Mouse (Mus musculus): ENCODE data around the gene Ralgapa1. TPM values are rescaled to one million over a fixed set of nuclear protein-coding genes. Genes with fewer than 3 reads are reported as not detected.

Gene Ralgapa1
- polyA plus RNA-seq (2015; fragmentation: Nextera tagmentation; extraction: Ambion mirVana) = 16.1 and 16.7 TPM in 2 replicates

GRCm38 (mm10) chr12:55820661-55821314 is at the start of gene Ralgapa1:
Gene Ralgapa1 (minus strand): TSS chr12:55821167.
- no peaks in the 10 kb centered on the region for H3K27me3 ChIP-seq
- under 1% methylated on average over 64 of the region's 78 CpGs for WGBS
- no peaks in the 10 kb centered on the region for H3K36me3 ChIP-seq
- peaks cover 6% of the 10 kb centered on the region; the same call in 1 of the 2 replicates for H3K9me3 ChIP-seq
- H3K27ac ChIP-seq = peak within 1 kb of the TSS; percentile 94
- H3K4me2 ChIP-seq (replicated peaks) = peak within 1 kb of the TSS; percentile 75
- peak within 1 kb of the TSS; percentile 92 for H3K4me3 ChIP-seq
- peak; percentile 94 for ATAC-seq (ENCODE audit: low FRiP score, low read depth)
- H3K9ac ChIP-seq = peak within 1 kb of the TSS; percentile 92
- peaks cover 11% of the 10 kb centered on the region; the same call in 1 of the 2 replicates for H3K4me1 ChIP-seq

- Histone ChIP-seq H3K9me3 (peaks cover 15% of the 10 kb centered on the region), H3K4me3 (no peak overlapping the region), H3K27me3 (no peaks in the 10 kb centered on the region), H3K4me1 (no peaks in the 10 kb centered on the region), H3K36me3 (peaks cover 68% of the 10 kb centered on the region), H3K27ac (no peak overlapping the region), H3K9ac (no peak overlapping the region), H3K4me2 (replicated peaks) (no peak overlapping the region)
- 91% methylated on average over 5 of the region's 5 CpGs for WGBS
- no peak for ATAC-seq (ENCODE audit: low FRiP score, low read depth)
Measured at GRCm38 (mm10) chr12:55869622-55870322, 48.8 kb upstream of the Ralgapa1 start.

- peaks cover 79% of the 10 kb centered on the region for H3K36me3 ChIP-seq
- peaks cover 15% of the 10 kb centered on the region for H3K9me3 ChIP-seq
- no peak overlapping the region for H3K9ac ChIP-seq
- no peaks in the 10 kb centered on the region for H3K4me1 ChIP-seq
- WGBS = 96% methylated on average over 4 of the region's 4 CpGs
- H3K27ac ChIP-seq = no peak overlapping the region
- H3K27me3 ChIP-seq = no peaks in the 10 kb centered on the region
- H3K4me3 ChIP-seq = no peak overlapping the region
- no peak for ATAC-seq (ENCODE audit: low FRiP score, low read depth)
- no peak overlapping the region for H3K4me2 ChIP-seq (replicated peaks)
Measured at GRCm38 (mm10) chr12:55867738-55868137, 46.8 kb upstream of the Ralgapa1 start.

- Histone ChIP-seq H3K9me3 (peaks cover 13% of the 10 kb centered on the region), H3K27me3 (no peaks in the 10 kb centered on the region), H3K9ac (no peak overlapping the region), H3K36me3 (peaks cover 70% of the 10 kb centered on the region), H3K4me3 (no peak overlapping the region), H3K27ac (no peak overlapping the region), H3K4me1 (no peaks in the 10 kb centered on the region), H3K4me2 (replicated peaks) (no peak overlapping the region)
- no peak for ATAC-seq (ENCODE audit: low FRiP score, low read depth)
- 91% methylated on average over 7 of the region's 7 CpGs for WGBS
Measured at GRCm38 (mm10) chr12:55860631-55861030, 39.7 kb upstream of the Ralgapa1 start.

GRCm38 (mm10) chr12:55859409-55860349 is 38.7 kb upstream of the Ralgapa1 start:
- Histone ChIP-seq H3K27me3 (no peaks in the 10 kb centered on the region), H3K9ac (no peak overlapping the region), H3K9me3 (peaks cover 14% of the 10 kb centered on the region), H3K4me2 (replicated peaks) (no peak overlapping the region), H3K4me3 (no peak overlapping the region), H3K36me3 (peaks cover 70% of the 10 kb centered on the region), H3K27ac (no peak overlapping the region), H3K4me1 (no peaks in the 10 kb centered on the region)
- ATAC-seq (ENCODE audit: low FRiP score, low read depth) = no peak
- WGBS = 94% methylated on average over 17 of the region's 17 CpGs

- Histone ChIP-seq H3K9ac (no peak overlapping the region), H3K27ac (no peak overlapping the region), H3K4me1 (no peaks in the 10 kb centered on the region), H3K4me3 (no peak overlapping the region), H3K4me2 (replicated peaks) (no peak overlapping the region), H3K36me3 (peaks cover 51% of the 10 kb centered on the region), H3K27me3 (no peaks in the 10 kb centered on the region), H3K9me3 (peaks cover 5% of the 10 kb centered on the region)
- no peak for ATAC-seq (ENCODE audit: low FRiP score, low read depth)
Measured at GRCm38 (mm10) chr12:55850650-55851049, 29.7 kb upstream of the Ralgapa1 start.

GRCm38 (mm10) chr12:55847851-55848250 is 26.9 kb upstream of the Ralgapa1 start:
- WGBS = 96% methylated on average over 4 of the region's 4 CpGs
- Histone ChIP-seq H3K27me3 (no peaks in the 10 kb centered on the region), H3K4me2 (replicated peaks) (no peak overlapping the region), H3K4me1 (no peaks in the 10 kb centered on the region), H3K36me3 (peaks cover 49% of the 10 kb centered on the region), H3K27ac (no peak overlapping the region), H3K9me3 (peaks cover 3% of the 10 kb centered on the region; the same call in 1 of the 2 replicates), H3K9ac (no peak overlapping the region), H3K4me3 (no peak overlapping the region)
- no peak for ATAC-seq (ENCODE audit: low FRiP score, low read depth)

- no peak overlapping the region for H3K27ac ChIP-seq
- H3K4me2 ChIP-seq (replicated peaks) = no peak overlapping the region
- H3K27me3 ChIP-seq = no peaks in the 10 kb centered on the region
- peaks cover 52% of the 10 kb centered on the region for H3K36me3 ChIP-seq
- H3K4me3 ChIP-seq = no peak overlapping the region
- H3K9me3 ChIP-seq = peaks cover 3% of the 10 kb centered on the region; the same call in 1 of the 2 replicates
- no peak overlapping the region for H3K9ac ChIP-seq
- 65% methylated on average over 1 of the region's 1 CpGs for WGBS
- H3K4me1 ChIP-seq = no peaks in the 10 kb centered on the region
- ATAC-seq (ENCODE audit: low FRiP score, low read depth) = no peak
Measured at GRCm38 (mm10) chr12:55846741-55847140, 25.8 kb upstream of the Ralgapa1 start.

GRCm38 (mm10) chr12:55837495-55837894 is 16.5 kb upstream of the Ralgapa1 start:
- Histone ChIP-seq H3K4me2 (replicated peaks) (peak overlapping the region; percentile 80), H3K4me3 (peak overlapping the region; percentile 69; the same call in 1 of the 2 replicates), H3K36me3 (peaks cover 21% of the 10 kb centered on the region), H3K9ac (no peak overlapping the region), H3K27me3 (no peaks in the 10 kb centered on the region), H3K27ac (no peak overlapping the region), H3K4me1 (peaks cover 14% of the 10 kb centered on the region), H3K9me3 (no peaks in the 10 kb centered on the region)
- 86% methylated on average over 3 of the region's 3 CpGs for WGBS
- no peak for ATAC-seq (ENCODE audit: low FRiP score, low read depth)

- H3K9me3 ChIP-seq = no peaks in the 10 kb centered on the region
- H3K4me1 ChIP-seq = peaks cover 14% of the 10 kb centered on the region
- under 1% methylated on average over 77 of the region's 77 CpGs for WGBS
- peak within 1 kb of the TSS; percentile 92 for H3K27ac ChIP-seq
- H3K9ac ChIP-seq = peak within 1 kb of the TSS; percentile 88
- H3K27me3 ChIP-seq = no peaks in the 10 kb centered on the region
- peak within 1 kb of the TSS; percentile 80 for H3K4me2 ChIP-seq (replicated peaks)
- peak; percentile 100 for ATAC-seq (ENCODE audit: low FRiP score, low read depth)
- peaks cover 10% of the 10 kb centered on the region for H3K36me3 ChIP-seq
- H3K4me3 ChIP-seq = peak within 1 kb of the TSS; percentile 69
Measured at GRCm38 (mm10) chr12:55836199-55836951, 15.4 kb upstream of the Ralgapa1 start, which contains the start of gene Brms1l. Gene Brms1l (plus strand): TSS chr12:55836324.

- Histone ChIP-seq H3K27me3 (no peaks in the 10 kb centered on the region), H3K4me2 (replicated peaks) (peak overlapping the region; percentile 80), H3K36me3 (peaks cover 10% of the 10 kb centered on the region), H3K4me3 (peak overlapping the region; percentile 69), H3K27ac (peak overlapping the region; percentile 56; the same call in 1 of the 2 replicates), H3K4me1 (peaks cover 14% of the 10 kb centered on the region), H3K9me3 (no peaks in the 10 kb centered on the region), H3K9ac (peak overlapping the region; percentile 50; the same call in 1 of the 2 replicates)
- WGBS = under 1% methylated on average over 6 of the region's 6 CpGs
- no peak for ATAC-seq (ENCODE audit: low FRiP score, low read depth)
Measured at GRCm38 (mm10) chr12:55835857-55836198, 14.9 kb upstream of the Ralgapa1 start.
